Mouse (Mus musculus) erythroid progenitor cell, adult 5-6 weeks (primary cell): ENCODE data around the gene Mpi. TPM values are rescaled to one million over a fixed set of nuclear protein-coding genes. Genes with fewer than 3 reads are reported as not detected.

Source experiments
- ATAC-seq: replicated peaks from 2 replicates; pipeline ENCODE4 v1.8.0; 2016; ENCODE audit warnings: moderate number of reproducible peaks, mild to moderate bottlenecking, moderate TSS enrichment, inconsistent platforms; ENCODE audit not compliant: poor library complexity, low FRiP score, severe bottlenecking
- total RNA-seq, 2 experiments: library from RNA; stranded (forward) in 1 of 2; stranded (reverse) in 1 of 2; fragments of 150-400 nt in 1 of 2; fragments of 186-747, 209-891 nt in 1 of 2; gene quantifications; 2 replicates each; pipeline versions ENCODE4 v1.2.3 to v1.2.4; 2015 to 2017; ENCODE audit warnings: low replicate concordance in 2 of 2

The Mpi gene
- total RNA-seq (2015; ENCODE audit: low replicate concordance) = 1.7 and 4.0 TPM in 2 replicates
- 0.26 and 1.4 TPM in 2 replicates for total RNA-seq (2017; ENCODE audit: low replicate concordance)

GRCm38 (mm10) chr9:57552139-57552887, at the start of gene Mpi:
TSS of gene Mpi (minus strand) at chr9:57552763.
- ATAC-seq = peak; percentile 80

DNA sequence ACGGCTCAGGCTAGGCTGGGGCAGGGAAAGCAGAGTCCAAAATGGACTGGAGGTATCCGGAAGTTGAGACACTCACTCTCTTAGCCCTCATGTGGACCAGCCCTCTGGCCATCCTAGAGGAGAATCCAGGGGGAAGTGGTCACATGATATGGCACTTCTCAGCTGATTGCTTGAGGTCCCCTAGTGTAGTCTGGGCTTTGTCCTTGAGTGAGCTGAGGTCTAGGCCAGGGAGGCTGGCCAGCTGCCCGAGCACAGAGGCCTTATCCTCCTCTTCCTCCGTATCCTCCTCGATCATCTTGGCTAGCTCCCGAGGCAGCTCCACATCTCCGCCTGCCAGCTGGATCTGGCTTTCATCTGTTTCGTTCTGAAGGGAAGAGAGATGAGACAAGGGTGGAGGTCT, 49.5 kb upstream of the Mpi start:
- ATAC-seq = no peak

GRCm38 (mm10) chr9:57601353-57601706, 48.8 kb upstream of the Mpi start:
- ATAC-seq = no peak

GRCm38 (mm10) chr9:57600620-57601352, 48.2 kb upstream of the Mpi start:
- no peak for ATAC-seq

- ATAC-seq = no peak
Measured at GRCm38 (mm10) chr9:57598851-57599563, 46.4 kb upstream of the Mpi start.

DNA sequence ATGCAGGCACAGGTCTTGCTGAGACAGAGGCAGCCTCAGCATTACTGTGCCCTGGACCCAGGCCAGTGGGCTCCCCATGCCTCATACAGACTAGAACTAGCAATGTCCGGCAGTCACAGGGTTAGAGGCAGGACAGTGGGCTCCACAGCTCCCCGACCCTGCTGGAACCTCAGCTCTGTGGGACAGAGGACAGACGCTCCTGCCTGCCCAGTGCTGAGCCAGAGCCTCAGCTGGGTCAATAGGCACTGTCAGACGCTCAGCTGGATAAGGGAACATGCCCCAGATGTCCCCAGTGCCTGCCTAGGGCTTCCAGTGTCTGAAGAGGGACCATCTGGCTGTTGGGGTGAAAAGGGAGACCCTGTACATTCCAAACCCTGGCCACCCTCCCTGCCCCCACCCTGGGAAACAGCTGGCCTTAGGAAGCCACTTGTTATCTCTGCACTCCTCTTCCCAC, 45.4 kb upstream of the Mpi start:
- ATAC-seq = no peak

- no peak for ATAC-seq
Measured at GRCm38 (mm10) chr9:57597265-57597664, 44.7 kb upstream of the Mpi start.

DNA sequence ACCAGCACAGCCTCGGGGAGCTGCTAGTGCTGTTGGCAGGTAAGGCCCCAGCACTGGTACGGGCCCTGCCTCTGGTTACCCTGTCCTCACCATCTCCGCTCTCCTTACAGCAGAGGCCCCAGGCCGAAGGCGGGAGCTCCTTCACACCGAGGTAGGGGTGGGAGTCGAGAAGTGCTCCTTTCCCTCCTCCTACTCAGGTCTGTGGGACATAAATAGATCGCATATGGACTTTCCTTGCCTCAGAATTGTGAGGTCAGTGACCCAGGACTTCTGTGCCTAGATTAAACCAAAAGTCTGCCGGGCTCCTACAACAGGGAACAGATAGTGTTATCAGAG, 41.6 kb upstream of the Mpi start:
- no peak for ATAC-seq

DNA sequence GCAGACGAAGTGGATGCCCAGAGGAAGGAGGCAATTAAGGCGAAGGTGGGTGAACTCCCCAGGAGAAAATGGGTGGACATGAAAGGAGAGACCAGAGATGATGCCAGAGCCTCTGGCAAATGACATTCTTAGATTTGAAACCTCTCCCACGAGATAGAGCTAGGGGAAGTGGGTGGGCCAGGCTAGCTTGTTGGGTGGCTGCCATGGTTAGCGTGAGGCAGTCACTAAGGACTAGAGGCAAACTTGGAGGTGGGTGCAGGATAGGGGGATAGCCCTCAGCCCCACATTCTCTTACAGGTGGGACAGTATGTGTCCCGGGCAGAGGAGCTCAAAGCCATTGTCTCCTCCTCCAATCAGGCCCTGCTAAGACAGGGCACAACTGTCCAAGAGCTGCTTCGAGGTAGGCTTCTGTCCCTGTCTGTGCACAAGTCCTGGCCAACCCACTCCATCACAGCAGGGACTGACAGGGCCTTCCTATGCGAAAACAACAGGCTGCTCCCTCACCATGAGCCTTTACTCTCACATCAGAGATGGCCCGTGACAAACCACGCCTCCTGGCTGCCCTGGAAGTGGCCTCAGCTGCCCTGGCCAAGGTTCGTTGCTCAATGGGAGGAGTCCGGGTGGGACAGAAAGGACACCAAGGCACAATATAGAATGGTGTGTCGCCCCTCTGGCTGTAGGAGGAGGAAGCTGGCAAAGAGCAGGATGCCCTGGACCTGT, 41.1 kb upstream of the Mpi start:
- no peak for ATAC-seq

DNA sequence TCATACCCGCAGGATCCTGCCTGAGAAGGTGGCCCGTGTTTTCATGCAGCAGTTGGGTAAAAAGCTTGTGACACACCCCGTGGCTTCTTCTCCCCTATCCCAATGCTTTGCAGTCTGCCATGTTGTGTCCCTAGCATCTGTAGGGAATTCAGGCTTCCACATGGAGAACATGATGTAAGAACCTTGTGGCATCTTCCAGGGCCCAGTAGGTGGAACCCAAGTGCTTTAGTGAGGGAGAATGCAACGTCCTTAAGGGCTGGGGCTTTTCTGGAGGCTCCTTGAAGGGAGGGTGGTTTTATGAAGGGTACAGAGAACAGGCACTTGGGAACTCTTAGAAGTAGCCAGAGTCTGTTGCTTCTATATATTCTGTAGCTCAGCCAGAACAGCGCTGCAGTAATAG, 38.2 kb upstream of the Mpi start:
- no peak for ATAC-seq

GRCm38 (mm10) chr9:57589224-57590126, 36.9 kb upstream of the Mpi start, which contains the start of gene Ulk3:
TSS of gene Ulk3 (plus strand) at chr9:57589452.
- ATAC-seq = peak; percentile 92

GRCm38 (mm10) chr9:57584991-57585390, 32.4 kb upstream of the Mpi start:
- no peak for ATAC-seq

DNA sequence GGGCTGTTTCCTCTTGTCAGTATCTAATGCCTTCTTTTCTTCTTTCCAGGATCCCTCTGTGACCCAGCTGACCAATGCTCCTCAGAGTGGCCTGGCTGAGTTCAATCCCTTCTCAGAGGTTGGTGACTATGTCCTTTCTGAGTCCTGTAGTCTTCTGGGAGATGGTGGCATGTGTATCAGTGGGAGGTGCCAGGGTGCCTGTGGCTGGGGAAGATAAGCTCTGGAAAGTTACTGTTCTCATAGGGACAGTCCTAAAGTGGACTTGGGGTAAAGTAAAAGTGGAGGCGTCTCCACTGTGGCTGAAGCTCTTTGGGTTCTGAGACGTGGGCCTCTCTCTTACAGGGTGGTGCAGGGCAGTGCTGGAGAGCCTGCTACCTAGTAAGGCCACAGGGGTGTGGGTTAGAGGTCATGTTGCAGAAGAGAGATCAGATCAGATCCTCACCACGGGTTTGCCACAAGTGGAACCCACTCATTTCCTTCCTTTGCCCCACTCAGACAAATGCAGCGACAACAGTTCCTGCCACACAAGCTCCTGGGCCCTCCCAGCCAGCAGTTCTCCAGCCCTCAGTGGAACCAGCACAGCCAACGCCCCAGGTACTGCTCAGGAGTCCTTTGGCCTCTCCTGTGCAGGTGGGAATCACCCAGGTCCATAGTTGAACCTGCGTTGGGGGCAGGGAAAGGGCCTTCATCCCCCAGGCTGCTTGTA, 24.7 kb upstream of the Mpi start:
- ATAC-seq = peak; percentile 96

GRCm38 (mm10) chr9:57575577-57575976, 23.0 kb upstream of the Mpi start:
- ATAC-seq = no peak

DNA sequence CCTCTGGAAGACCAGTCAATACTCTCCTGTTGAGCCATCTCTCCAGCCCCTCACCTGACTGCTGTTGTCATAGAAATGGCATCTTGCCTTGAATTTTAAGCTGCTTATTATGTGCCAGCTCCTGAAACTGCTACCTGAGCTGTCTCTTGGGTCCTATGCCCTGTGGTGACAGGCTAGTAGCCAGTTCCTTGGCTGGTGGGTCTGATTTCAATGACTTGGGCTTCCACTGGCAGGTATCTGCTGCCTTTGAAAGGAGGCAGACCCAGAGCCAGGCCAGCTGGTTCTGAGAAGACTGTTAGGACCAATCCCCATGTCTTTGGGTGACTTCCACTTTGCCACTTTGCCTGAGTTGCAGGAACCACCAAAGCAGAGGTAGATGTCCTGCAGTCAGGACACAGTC, 21.8 kb upstream of the Mpi start:
- ATAC-seq = no peak

DNA sequence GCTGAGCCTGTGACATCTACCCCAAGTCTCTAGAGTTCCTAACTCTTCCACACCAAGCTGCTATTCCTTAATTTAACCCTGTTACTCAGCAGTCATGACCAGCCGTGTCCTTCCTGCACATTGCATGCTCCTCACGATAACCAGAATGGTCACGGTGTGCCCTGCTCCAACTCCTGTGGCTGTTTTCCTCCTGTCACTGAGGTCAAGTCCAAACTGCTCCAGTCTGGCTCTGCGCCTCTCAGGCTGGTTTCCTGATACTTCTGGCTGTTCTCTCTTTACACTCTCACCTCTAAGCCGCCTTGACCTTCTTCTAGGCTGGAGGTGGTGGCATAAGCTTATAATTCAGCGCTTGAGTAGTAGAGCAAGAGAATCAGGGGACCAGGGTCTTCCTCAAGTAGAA, 15.9 kb upstream of the Mpi start:
- no peak for ATAC-seq

DNA sequence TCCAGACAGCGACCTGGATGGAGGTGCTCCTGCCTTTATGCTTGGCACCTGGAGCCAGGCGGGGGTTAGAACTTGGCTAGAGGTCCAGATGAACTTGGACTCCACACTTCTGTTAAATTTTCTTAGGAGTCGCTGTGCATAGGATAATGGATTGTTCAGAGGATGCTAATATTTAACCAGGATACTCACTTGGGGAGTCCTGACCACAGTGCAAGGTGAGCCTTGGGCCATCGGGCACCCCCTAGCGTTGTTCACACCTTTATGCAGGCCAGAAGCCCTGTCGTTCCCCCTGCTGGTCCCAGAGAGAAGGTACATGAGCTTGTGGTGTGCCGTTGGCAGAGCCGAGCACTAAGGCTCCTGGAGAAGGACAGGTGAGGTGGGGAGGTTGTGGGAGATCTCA, 14.3 kb upstream of the Mpi start:
- no peak; the same call in 1 of the 2 replicates for ATAC-seq

DNA sequence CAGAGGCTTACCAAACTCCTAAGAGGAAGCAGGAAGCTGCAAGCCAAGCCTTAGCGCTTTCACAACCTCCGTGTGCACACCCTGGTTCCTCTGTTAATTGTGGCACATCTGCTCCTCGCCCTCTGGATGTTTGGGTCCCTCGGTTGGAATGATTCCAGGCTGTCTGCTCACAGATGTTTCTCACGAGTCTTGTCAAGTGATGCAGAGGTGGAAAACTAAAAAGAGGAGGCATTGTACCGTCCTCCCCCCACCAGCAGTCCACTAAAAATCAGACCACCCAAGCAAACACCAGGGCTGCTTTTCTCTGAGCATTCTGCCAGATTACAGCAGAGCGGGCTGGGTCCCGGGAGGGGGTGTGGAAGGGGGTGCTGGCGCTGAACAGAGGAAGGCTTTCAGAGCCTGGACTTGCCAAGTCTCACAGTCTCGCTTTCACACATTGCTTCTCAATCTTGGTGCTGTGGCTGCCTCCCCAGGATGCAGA, 13.2 kb upstream of the Mpi start:
- no peak for ATAC-seq
